Mouse (Mus musculus) olfactory bulb, adult 2 months (tissue): ENCODE results near the gene Pdzk1ip1. TPM values are rescaled to one million over a fixed set of nuclear protein-coding genes. Genes with fewer than 3 reads are reported as not detected.

ENCODE experiments used
- H3K27ac ChIP-seq: fragments of 200-500 bp; 2 replicates; pipeline ENCODE4 v1.5.1; 2012; ENCODE audit warnings: low read depth, low read length; ENCODE audit not compliant: insufficient read depth
- H3K4me1 ChIP-seq: fragments of 200-500 bp; 2 replicates; pipeline ENCODE4 v1.6.1; 2012; ENCODE audit warnings: low read length; ENCODE audit not compliant: control insufficient read depth, insufficient read depth
- H3K4me3 ChIP-seq: fragments of 200-500 bp; 2 replicates; pipeline ENCODE4 v1.5.1; 2012; ENCODE audit warnings: mild to moderate bottlenecking, low read depth, low read length, moderate library complexity; ENCODE audit not compliant: insufficient read depth
- CTCF ChIP-seq: fragments of 200-500 bp; IDR thresholded peaks from 2 replicates; pipeline ENCODE4 v1.5.1; 2012; ENCODE audit warnings: low read depth, mild to moderate bottlenecking, low read length, moderate library complexity; ENCODE audit not compliant: insufficient read depth
- POLR2A ChIP-seq: fragments of 200-500 bp; IDR thresholded peaks from 2 replicates; pipeline ENCODE4 v1.6.1; 2012; ENCODE audit warnings: mild to moderate bottlenecking, low read depth, low read length, moderate library complexity; ENCODE audit not compliant: insufficient read depth
- WGBS: fragments of 180-500 bp; shearing (Covaris S2); methylation state at CpG from one replicate; pipeline ENCODE4 v1.1.7; 2018; 5-methylcytosine and 5-hydroxymethylcytosine counted together
- polyA plus RNA-seq: library from polyadenylated mRNA; stranded (reverse); fragments of >200 nt; gene quantifications from 2 replicates; pipeline ENCODE4 v1.2.4, GENCODE M21; 2012; ENCODE audit warnings: low replicate concordance; ENCODE audit not compliant: missing spikeins, insufficient read depth, insufficient read length

Pdzk1ip1 gene
- polyA plus RNA-seq, 1 experiment = not detected

DNA sequence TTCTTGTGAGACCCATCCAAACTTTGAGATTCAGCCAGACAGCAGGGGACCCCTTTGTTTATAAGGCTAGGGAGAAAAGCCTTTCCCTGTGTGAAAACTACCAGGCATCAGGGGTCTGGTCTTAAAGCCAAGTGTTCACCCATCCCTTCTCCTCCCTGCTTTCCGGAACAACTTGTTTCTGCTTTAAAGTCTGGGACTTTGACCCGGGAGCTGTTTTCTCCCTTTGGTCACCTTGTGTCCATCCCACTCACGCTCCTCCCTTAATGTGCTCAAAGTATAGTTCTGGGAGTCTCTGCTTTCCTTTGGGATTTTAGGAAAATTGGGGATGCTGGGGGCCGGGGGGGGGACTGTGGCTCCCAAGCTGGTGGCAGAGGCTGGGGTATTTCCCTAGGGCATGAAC lies 2.3 kb upstream of the Pdzk1ip1 start:
- Histone ChIP-seq H3K4me1 (0 out of 2 replicates have a peak, but pooled peaks cover 4% of the 10 kb centered on the region), H3K4me3 (no peak overlapping the region), H3K27ac (no peak overlapping the region)
- WGBS = 59% methylated on average over 4 of the region's 4 CpGs
- TF ChIP-seq CTCF = no peak
- TF ChIP-seq POLR2A = no peak

DNA sequence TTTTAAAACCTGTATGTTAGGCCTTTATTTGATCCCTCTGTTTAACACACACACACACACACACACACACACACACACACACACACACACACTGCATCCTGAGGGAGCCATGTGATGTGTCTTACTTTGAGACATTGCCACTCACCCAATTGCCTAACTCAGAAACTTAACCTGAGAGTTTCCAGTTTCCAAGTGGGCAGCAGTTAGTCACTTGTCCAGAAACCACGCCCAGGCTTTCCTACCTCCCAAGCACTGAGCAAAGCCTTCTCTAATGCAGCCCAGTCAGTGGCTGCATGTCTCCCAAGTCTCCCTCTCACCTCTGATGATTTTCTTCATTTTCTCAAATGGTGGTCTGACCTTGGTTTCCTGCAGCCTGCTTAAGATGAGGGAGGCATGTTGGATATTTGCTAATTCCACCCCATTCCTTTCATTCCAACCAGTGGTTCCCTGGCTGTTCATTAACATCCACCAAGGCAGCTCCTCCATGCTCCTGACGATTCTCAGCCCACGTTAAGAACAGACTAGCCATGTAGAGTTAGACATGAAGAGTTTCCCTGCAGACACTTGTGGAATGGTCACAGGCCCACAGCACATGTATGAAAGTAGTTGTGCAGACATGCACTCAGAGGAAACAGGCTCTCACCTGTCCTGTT lies 1.6 kb upstream of the Pdzk1ip1 start:
- 75% methylated on average over 3 of the region's 3 CpGs for WGBS
- no peak for TF ChIP-seq CTCF
- no peak for TF ChIP-seq POLR2A
- H3K4me3 ChIP-seq = no peak overlapping the region
- 0 out of 2 replicates have a peak, but pooled peaks cover 4% of the 10 kb centered on the region for H3K4me1 ChIP-seq
- H3K27ac ChIP-seq = no peak overlapping the region

DNA sequence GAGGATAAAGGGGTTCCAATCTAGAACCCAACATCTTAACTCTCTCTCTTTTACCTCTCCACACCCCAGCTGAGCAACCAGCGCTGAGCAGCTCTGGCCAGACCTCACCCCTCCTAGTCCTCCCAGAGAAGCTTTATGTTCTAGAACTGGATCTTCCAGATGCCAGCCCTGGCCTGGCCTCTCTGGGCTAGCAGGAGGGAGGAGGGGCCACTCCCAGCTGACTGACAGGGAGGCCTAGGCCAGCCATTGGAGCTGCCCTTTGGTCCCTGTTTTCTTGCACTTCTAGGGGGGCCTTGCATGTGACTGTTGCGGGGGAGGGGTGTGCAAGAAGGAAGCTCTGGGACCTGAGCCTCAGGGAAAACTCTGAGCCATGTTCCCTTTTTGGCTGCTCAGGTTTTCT lies 2.1 kb downstream of the Pdzk1ip1 start:
- H3K27ac ChIP-seq = no peak overlapping the region
- TF ChIP-seq CTCF = no peak
- TF ChIP-seq POLR2A = no peak
- peaks cover 5% of the 10 kb centered on the region; the same call in 1 of the 2 replicates for H3K4me1 ChIP-seq
- WGBS = 81% methylated on average over 2 of the region's 2 CpGs
- no peak overlapping the region for H3K4me3 ChIP-seq

DNA sequence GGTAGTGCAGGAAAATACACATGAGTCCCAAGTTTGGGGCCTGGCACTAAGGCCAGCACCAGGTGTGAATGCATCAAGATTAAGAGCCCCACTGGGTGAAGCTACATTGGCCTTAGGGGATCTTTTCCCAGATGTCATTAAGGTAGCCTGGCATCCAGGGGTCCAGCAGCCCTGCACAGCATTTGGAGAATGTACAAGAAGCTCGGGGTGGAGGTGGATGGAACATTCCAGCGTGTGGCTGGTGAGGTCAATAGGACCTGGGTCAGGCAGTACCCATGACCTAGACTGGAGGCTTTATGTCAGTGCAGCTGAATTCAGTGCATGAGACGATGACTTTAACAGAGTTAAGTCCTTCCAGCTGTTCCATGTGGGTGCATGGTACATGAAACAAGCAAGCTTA lies 3.3 kb downstream of the Pdzk1ip1 start:
- Histone ChIP-seq H3K4me1 (peaks cover 10% of the 10 kb centered on the region; the same call in 1 of the 2 replicates), H3K4me3 (no peak overlapping the region), H3K27ac (no peak overlapping the region)
- 83% methylated on average over 3 of the region's 3 CpGs for WGBS
- TF ChIP-seq POLR2A (no peak), CTCF (no peak)

DNA sequence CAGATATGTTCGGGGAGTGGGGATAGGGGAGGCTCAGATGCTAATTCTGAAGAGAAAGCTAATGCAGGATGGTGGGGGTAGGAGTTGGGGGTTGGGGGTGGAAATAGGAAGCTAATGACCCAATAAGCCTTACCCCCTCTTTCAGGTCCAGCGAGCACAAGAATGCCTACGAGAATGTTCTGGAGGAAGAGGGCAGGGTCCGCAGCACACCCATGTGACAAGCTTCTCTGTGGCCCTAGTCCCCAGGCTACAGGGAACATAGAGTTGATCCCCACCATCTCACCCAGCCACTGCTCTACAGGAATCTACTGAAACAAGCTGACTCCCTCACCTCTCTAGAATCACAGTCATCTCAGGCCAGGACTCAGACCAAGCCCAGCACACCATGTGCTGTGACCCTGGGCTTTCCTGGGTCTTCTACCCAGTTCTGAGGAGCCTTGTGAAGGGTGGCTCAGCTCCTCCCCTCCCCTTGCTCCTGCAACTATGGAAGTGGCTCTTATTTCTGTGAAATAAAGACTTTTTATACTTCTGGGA lies 4.9 kb downstream of the Pdzk1ip1 start:
- TF ChIP-seq POLR2A (no peak), CTCF (no peak)
- H3K27ac ChIP-seq = no peak overlapping the region
- 91% methylated on average over 4 of the region's 4 CpGs for WGBS
- H3K4me3 ChIP-seq = no peak overlapping the region
- peaks cover 9% of the 10 kb centered on the region; the same call in 1 of the 2 replicates for H3K4me1 ChIP-seq

DNA sequence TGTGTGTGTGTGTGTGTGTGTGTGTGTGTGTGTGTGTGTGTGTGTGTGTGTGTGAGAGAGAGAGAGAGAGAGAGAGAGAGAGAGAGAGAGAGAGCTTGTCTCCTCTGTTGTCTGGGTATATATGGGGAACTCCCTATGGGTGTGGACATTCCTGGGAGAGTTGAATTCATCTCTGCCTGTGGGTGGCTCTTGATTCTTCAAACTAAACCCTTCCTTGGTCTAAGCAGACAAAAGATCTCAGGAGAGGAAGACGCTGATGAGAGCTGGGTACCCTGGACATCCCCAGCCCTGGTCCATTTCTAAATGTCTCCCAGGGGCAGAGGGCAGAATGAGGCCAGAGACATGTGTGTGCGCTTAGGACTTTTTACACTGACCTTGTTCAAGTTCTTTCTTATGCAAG lies 5.5 kb downstream of the Pdzk1ip1 start:
- TF ChIP-seq POLR2A (no peak), CTCF (no peak)
- Histone ChIP-seq H3K27ac (no peak overlapping the region), H3K4me3 (no peak overlapping the region), H3K4me1 (peaks cover 6% of the 10 kb centered on the region; the same call in 1 of the 2 replicates)
- 88% methylated on average over 2 of the region's 2 CpGs for WGBS

DNA sequence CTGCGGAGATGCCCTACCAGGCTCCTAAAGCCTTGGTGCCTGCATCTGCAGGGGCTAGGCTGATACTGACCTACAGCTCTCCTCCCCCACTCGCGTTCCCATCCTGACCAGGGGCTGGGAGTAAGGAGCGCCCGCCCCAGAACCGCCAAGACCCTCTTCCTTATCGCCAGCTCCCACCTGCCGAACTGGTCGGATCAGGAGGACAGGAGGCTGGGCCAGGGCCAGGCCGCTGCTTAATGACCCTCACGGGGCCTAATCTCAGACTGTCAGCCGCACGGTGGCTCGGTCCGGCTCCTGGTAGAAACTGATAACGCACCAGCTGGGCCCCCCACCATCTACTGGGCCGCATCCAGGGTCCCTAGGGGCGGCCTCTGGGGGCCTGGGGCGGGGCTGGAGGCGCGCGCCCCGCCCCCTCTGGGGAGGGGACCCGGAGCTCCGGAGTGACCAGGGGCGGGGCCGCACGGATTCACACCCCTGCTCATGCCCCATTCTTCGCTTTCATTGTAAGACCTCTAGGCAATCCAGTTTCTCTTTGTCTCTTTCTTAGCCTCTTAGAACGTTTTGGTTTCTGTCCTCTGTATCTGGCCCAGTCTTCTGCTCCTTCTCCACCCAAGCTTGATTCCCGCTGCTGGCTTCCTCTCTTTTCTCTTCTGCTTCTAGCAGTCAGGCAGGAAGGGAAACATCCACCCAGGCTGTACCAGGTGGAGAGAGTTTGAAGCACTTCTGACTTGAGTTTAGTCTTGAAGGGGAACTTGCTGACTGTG lies 7.3 kb downstream of the Pdzk1ip1 start:
- H3K27ac ChIP-seq = no peak overlapping the region
- peak overlapping the region; percentile 9; the same call in 1 of the 2 replicates for H3K4me3 ChIP-seq
- WGBS = 3% methylated on average over 31 of the region's 31 CpGs
- TF ChIP-seq POLR2A = no peak
- peaks cover 6% of the 10 kb centered on the region; the same call in 1 of the 2 replicates for H3K4me1 ChIP-seq

DNA sequence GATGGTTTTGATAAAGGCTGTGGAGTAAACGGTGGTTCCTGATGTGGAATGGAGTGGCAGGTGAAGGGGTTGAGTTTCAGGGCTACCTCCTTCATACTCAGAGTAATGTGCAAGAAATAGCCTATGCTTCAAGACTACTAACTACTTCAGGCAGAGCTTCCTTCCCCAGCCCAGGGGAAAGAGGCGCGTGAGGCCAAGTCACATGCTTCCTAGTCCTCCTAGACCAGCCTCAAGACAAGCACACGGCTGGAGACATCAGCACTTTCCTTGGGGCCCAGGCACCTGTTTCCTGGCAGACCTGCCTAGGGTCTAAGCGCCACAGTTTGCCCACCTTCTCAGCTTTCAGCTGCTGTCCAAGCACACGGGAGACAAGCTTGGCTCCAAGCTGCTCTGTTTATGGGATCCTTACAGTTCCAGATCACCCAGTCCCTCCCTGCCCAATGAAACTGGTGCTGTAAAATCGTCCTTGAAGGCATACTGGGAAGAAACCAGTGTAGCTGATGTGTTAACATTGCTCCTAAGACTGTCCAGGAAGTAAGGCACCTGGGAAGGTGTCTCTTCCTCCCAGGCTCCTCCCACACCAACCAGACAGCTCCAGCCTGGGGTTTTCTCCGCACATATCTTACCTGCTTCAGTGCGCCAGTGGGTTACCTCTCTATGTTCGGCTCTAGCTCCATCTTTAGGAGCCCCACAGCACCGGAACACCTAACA lies 8.1 kb downstream of the Pdzk1ip1 start:
- TF ChIP-seq CTCF = no peak
- no peak for TF ChIP-seq POLR2A
- Histone ChIP-seq H3K27ac (no peak overlapping the region), H3K4me3 (no peak overlapping the region), H3K4me1 (peaks cover 6% of the 10 kb centered on the region; the same call in 1 of the 2 replicates)
- WGBS = 31% methylated on average over 11 of the region's 11 CpGs
